Mouse (Mus musculus): Measurements from ENCODE around the gene Rnf145. TPM values are rescaled to one million over a fixed set of nuclear protein-coding genes. Genes with fewer than 3 reads are reported as not detected.
"Not testable (repeated sequence)": the region's sequence is repeated elsewhere in the genome, so short reads cannot be mapped to it uniquely, and the experiment has no call there.

Gene Rnf145
- polyA plus RNA-seq, 1 experiment from 2014 or later: 46.5 TPM

- 87% methylated on average over 10 of the region's 10 CpGs for WGBS
- no peak overlapping the region for H3K27ac ChIP-seq (replicated peaks)
- H3K9ac ChIP-seq: no peak overlapping the region
- no peak for ATAC-seq (ENCODE audit: extremely low read depth, insufficient number of reproducible peaks, low FRiP score, low TSS enrichment)
- no peak overlapping the region for H3K4me2 ChIP-seq
- no peaks in the 10 kb centered on the region for H3K27me3 ChIP-seq (replicated peaks)
- peaks cover 86% of the 10 kb centered on the region for H3K36me3 ChIP-seq
- peaks cover 7% of the 10 kb centered on the region; the same call in 1 of the 2 replicates for H3K4me1 ChIP-seq
- no peak overlapping the region for H3K4me3 ChIP-seq
- H3K9me3 ChIP-seq: no peaks in the 10 kb centered on the region
These were observed 30.9 kb downstream of the Rnf145 start for GRCm38 (mm10) chr11:44549511-44550278.

- Histone ChIP-seq H3K9me3 (no peaks in the 10 kb centered on the region), H3K4me2 (no peak overlapping the region), H3K36me3 (peaks cover 87% of the 10 kb centered on the region), H3K9ac (no peak overlapping the region), H3K27ac (replicated peaks) (no peak overlapping the region), H3K4me3 (no peak overlapping the region), H3K4me1 (no peaks in the 10 kb centered on the region), H3K27me3 (replicated peaks) (no peaks in the 10 kb centered on the region)
- ATAC-seq (ENCODE audit: extremely low read depth, insufficient number of reproducible peaks, low FRiP score, low TSS enrichment): no peak
- 89% methylated on average over 6 of the region's 6 CpGs for WGBS
These were observed 32.2 kb downstream of the Rnf145 start for GRCm38 (mm10) chr11:44550996-44551395.

- no peak overlapping the region for H3K9ac ChIP-seq
- no peak overlapping the region for H3K4me2 ChIP-seq
- H3K36me3 ChIP-seq: peaks cover 89% of the 10 kb centered on the region
- no peaks in the 10 kb centered on the region for H3K9me3 ChIP-seq
- H3K4me1 ChIP-seq: no peaks in the 10 kb centered on the region
- no peaks in the 10 kb centered on the region for H3K27me3 ChIP-seq (replicated peaks)
- no peak overlapping the region for H3K27ac ChIP-seq (replicated peaks)
- ATAC-seq (ENCODE audit: extremely low read depth, insufficient number of reproducible peaks, low FRiP score, low TSS enrichment): no peak
- H3K4me3 ChIP-seq: no peak overlapping the region
- 87% methylated on average over 4 of the region's 4 CpGs for WGBS
These were observed 35.6 kb downstream of the Rnf145 start for GRCm38 (mm10) chr11:44554339-44554738.

GRCm38 (mm10) chr11:44558521-44558920, 39.8 kb downstream of the Rnf145 start:
- Histone ChIP-seq H3K4me1 (peaks cover 8% of the 10 kb centered on the region), H3K27ac (replicated peaks) (no peak overlapping the region), H3K4me3 (no peak overlapping the region), H3K36me3 (peaks cover 89% of the 10 kb centered on the region), H3K9me3 (no peaks in the 10 kb centered on the region), H3K27me3 (replicated peaks) (no peaks in the 10 kb centered on the region), H3K4me2 (no peak overlapping the region), H3K9ac (no peak overlapping the region)
- WGBS: 88% methylated on average over 3 of the region's 3 CpGs
- no peak for ATAC-seq (ENCODE audit: extremely low read depth, insufficient number of reproducible peaks, low FRiP score, low TSS enrichment)

- WGBS: 90% methylated on average over 6 of the region's 6 CpGs
- H3K36me3 ChIP-seq: peaks cover 92% of the 10 kb centered on the region
- H3K4me3 ChIP-seq: no peak overlapping the region
- no peak overlapping the region for H3K9ac ChIP-seq
- H3K27ac ChIP-seq (replicated peaks): no peak overlapping the region
- H3K4me2 ChIP-seq: no peak overlapping the region
- H3K9me3 ChIP-seq: no peaks in the 10 kb centered on the region
- peaks cover 8% of the 10 kb centered on the region for H3K4me1 ChIP-seq
- no peak for ATAC-seq (ENCODE audit: extremely low read depth, insufficient number of reproducible peaks, low FRiP score, low TSS enrichment)
- H3K27me3 ChIP-seq (replicated peaks): no peaks in the 10 kb centered on the region
These were observed 40.7 kb downstream of the Rnf145 start for GRCm38 (mm10) chr11:44559466-44559865.

- no peak overlapping the region for H3K9ac ChIP-seq
- H3K4me3 ChIP-seq: no peak overlapping the region
- WGBS: 92% methylated on average over 8 of the region's 8 CpGs
- H3K9me3 ChIP-seq: no peaks in the 10 kb centered on the region
- no peaks in the 10 kb centered on the region for H3K27me3 ChIP-seq (replicated peaks)
- no peak overlapping the region for H3K27ac ChIP-seq (replicated peaks)
- H3K4me1 ChIP-seq: peaks cover 8% of the 10 kb centered on the region
- no peak overlapping the region for H3K4me2 ChIP-seq
- no peak for ATAC-seq (ENCODE audit: extremely low read depth, insufficient number of reproducible peaks, low FRiP score, low TSS enrichment)
- peaks cover 94% of the 10 kb centered on the region for H3K36me3 ChIP-seq
These were observed 41.6 kb downstream of the Rnf145 start for GRCm38 (mm10) chr11:44560396-44560795.

- ATAC-seq (ENCODE audit: extremely low read depth, insufficient number of reproducible peaks, low FRiP score, low TSS enrichment): no peak
- 87% methylated on average over 21 of the region's 21 CpGs for WGBS
These were observed 42.8 kb downstream of the Rnf145 start for GRCm38 (mm10) chr11:44561476-44562015.

GRCm38 (mm10) chr11:44562389-44563135, 43.8 kb downstream of the Rnf145 start:
- Histone ChIP-seq H3K36me3 (peaks cover 98% of the 10 kb centered on the region), H3K9me3 (no peaks in the 10 kb centered on the region), H3K27ac (replicated peaks) (no peak overlapping the region), H3K27me3 (replicated peaks) (no peaks in the 10 kb centered on the region), H3K4me1 (peaks cover 8% of the 10 kb centered on the region), H3K9ac (no peak overlapping the region), H3K4me2 (no peak overlapping the region), H3K4me3 (no peak overlapping the region)
- no peak for ATAC-seq (ENCODE audit: extremely low read depth, insufficient number of reproducible peaks, low FRiP score, low TSS enrichment)
- WGBS: 70% methylated on average over 11 of the region's 12 CpGs

More at GRCm38 (mm10) chr11:44561476-44562015, 42.8 kb downstream of the Rnf145 start:
- no peak overlapping the region for H3K4me3 ChIP-seq
- H3K4me2 ChIP-seq: no peak overlapping the region
- H3K27me3 ChIP-seq (replicated peaks): no peaks in the 10 kb centered on the region
- H3K9me3 ChIP-seq: no peaks in the 10 kb centered on the region
- H3K9ac ChIP-seq: no peak overlapping the region
- no peak overlapping the region for H3K27ac ChIP-seq (replicated peaks)
- H3K36me3 ChIP-seq: peaks cover 96% of the 10 kb centered on the region
- peaks cover 8% of the 10 kb centered on the region for H3K4me1 ChIP-seq

GRCm38 (mm10) chr11:44564245-44564864, 45.6 kb downstream of the Rnf145 start:
- Histone ChIP-seq H3K9me3 (0 out of 2 replicates have a peak, but pooled peaks cover 2% of the 10 kb centered on the region), H3K36me3 (peaks cover 86% of the 10 kb centered on the region), H3K4me3 (no peak overlapping the region), H3K27ac (replicated peaks) (no peak overlapping the region), H3K4me2 (no peak overlapping the region), H3K4me1 (peaks cover 8% of the 10 kb centered on the region), H3K27me3 (replicated peaks) (no peaks in the 10 kb centered on the region), H3K9ac (no peak overlapping the region)
- no peak for ATAC-seq (ENCODE audit: extremely low read depth, insufficient number of reproducible peaks, low FRiP score, low TSS enrichment)
- 91% methylated on average over 12 of the region's 12 CpGs for WGBS

- Histone ChIP-seq H3K4me1 (peaks cover 8% of the 10 kb centered on the region), H3K9me3 (0 out of 2 replicates have a peak, but pooled peaks cover 5% of the 10 kb centered on the region), H3K9ac (no peak overlapping the region), H3K36me3 (peaks cover 85% of the 10 kb centered on the region), H3K4me3 (no peak overlapping the region), H3K27me3 (replicated peaks) (no peaks in the 10 kb centered on the region), H3K27ac (replicated peaks) (no peak overlapping the region), H3K4me2 (no peak overlapping the region)
- ATAC-seq (ENCODE audit: extremely low read depth, insufficient number of reproducible peaks, low FRiP score, low TSS enrichment): no peak
These were observed 46.2 kb downstream of the Rnf145 start for GRCm38 (mm10) chr11:44564940-44565339.

GRCm38 (mm10) chr11:44570336-44570735, 51.6 kb downstream of the Rnf145 start:
- not testable (repeated sequence) for H3K4me3 ChIP-seq; H3K4me2 ChIP-seq; H3K27me3 ChIP-seq (replicated peaks); H3K4me1 ChIP-seq; H3K9me3 ChIP-seq; ATAC-seq (ENCODE audit: extremely low read depth, insufficient number of reproducible peaks, low FRiP score, low TSS enrichment); H3K27ac ChIP-seq (replicated peaks); H3K9ac ChIP-seq
- WGBS: 90% methylated on average over 4 of the region's 4 CpGs
- H3K36me3 ChIP-seq: peaks cover 33% of the 10 kb centered on the region

Data from heart, embryonic 13.5 days (tissue).